Mouse (Mus musculus): ENCODE data around the gene Haghl. TPM values are rescaled to one million over a fixed set of nuclear protein-coding genes. Genes with fewer than 3 reads are reported as not detected.

The Haghl gene
- total RNA-seq, 2 experiments from 2014 or later: 19.4 to 24.1 TPM

GRCm38 (mm10) chr17:25791320-25791842 lies 5.9 kb upstream of the Haghl start:
- no peak for ATAC-seq (replicated peaks; ENCODE audit: poor library complexity, severe bottlenecking)

- ATAC-seq (replicated peaks; ENCODE audit: poor library complexity, severe bottlenecking): no peak
Observed at GRCm38 (mm10) chr17:25786781-25787504, 1.5 kb upstream of the Haghl start.

- no peak for ATAC-seq (replicated peaks; ENCODE audit: poor library complexity, severe bottlenecking)
Observed at GRCm38 (mm10) chr17:25786280-25786679, 807 bp upstream of the Haghl start, which contains the start of gene Ccdc78. TSS of gene Ccdc78 (plus strand) at chr17:25786580.

- ATAC-seq (replicated peaks; ENCODE audit: poor library complexity, severe bottlenecking): no peak
Observed at GRCm38 (mm10) chr17:25783861-25784574, 1.5 kb downstream of the Haghl start.

- no peak for ATAC-seq (replicated peaks; ENCODE audit: poor library complexity, severe bottlenecking)
Observed at GRCm38 (mm10) chr17:25783086-25783485, 2.4 kb downstream of the Haghl start.

GRCm38 (mm10) chr17:25781339-25781738 lies 4.1 kb downstream of the Haghl start:
- ATAC-seq (replicated peaks; ENCODE audit: poor library complexity, severe bottlenecking): no peak

GRCm38 (mm10) chr17:25777948-25778347 lies 7.5 kb downstream of the Haghl start:
- ATAC-seq (replicated peaks; ENCODE audit: poor library complexity, severe bottlenecking): no peak

- no peak for ATAC-seq (replicated peaks; ENCODE audit: poor library complexity, severe bottlenecking)
Observed at GRCm38 (mm10) chr17:25775318-25776062, 10.0 kb downstream of the Haghl start.

GRCm38 (mm10) chr17:25773549-25774120 lies 11.8 kb downstream of the Haghl start, which contains the start of gene Narfl:
TSS of gene Narfl (plus strand) at chr17:25773776.
- peak; percentile 97 for ATAC-seq (replicated peaks; ENCODE audit: poor library complexity, severe bottlenecking)

GRCm38 (mm10) chr17:25769331-25769730 lies 16.1 kb downstream of the Haghl start:
- ATAC-seq (replicated peaks; ENCODE audit: poor library complexity, severe bottlenecking): no peak

- no peak for ATAC-seq (replicated peaks; ENCODE audit: poor library complexity, severe bottlenecking)
Observed at GRCm38 (mm10) chr17:25765886-25766285, 19.6 kb downstream of the Haghl start.

- no peak for ATAC-seq (replicated peaks; ENCODE audit: poor library complexity, severe bottlenecking)
Observed at GRCm38 (mm10) chr17:25762591-25762990, 22.9 kb downstream of the Haghl start.

- no peak for ATAC-seq (replicated peaks; ENCODE audit: poor library complexity, severe bottlenecking)
Observed at GRCm38 (mm10) chr17:25761561-25761970, 23.9 kb downstream of the Haghl start.

GRCm38 (mm10) chr17:25760148-25760547 lies 25.3 kb downstream of the Haghl start:
- no peak for ATAC-seq (replicated peaks; ENCODE audit: poor library complexity, severe bottlenecking)

GRCm38 (mm10) chr17:25757691-25758090 lies 27.8 kb downstream of the Haghl start:
- no peak for ATAC-seq (replicated peaks; ENCODE audit: poor library complexity, severe bottlenecking)

- no peak for ATAC-seq (replicated peaks; ENCODE audit: poor library complexity, severe bottlenecking)
Observed at GRCm38 (mm10) chr17:25756378-25757242, 28.9 kb downstream of the Haghl start.

GRCm38 (mm10) chr17:25755627-25756377 lies 29.7 kb downstream of the Haghl start:
- ATAC-seq (replicated peaks; ENCODE audit: poor library complexity, severe bottlenecking): no peak

GRCm38 (mm10) chr17:25755086-25755485 lies 30.4 kb downstream of the Haghl start:
- no peak for ATAC-seq (replicated peaks; ENCODE audit: poor library complexity, severe bottlenecking)

GRCm38 (mm10) chr17:25754241-25754640 lies 31.2 kb downstream of the Haghl start, which contains the start of gene Msln:
TSS of gene Msln (minus strand) at chr17:25754378.
- no peak for ATAC-seq (replicated peaks; ENCODE audit: poor library complexity, severe bottlenecking)
